Mouse (Mus musculus): Measurements from ENCODE around the gene Vsig8. TPM values are rescaled to one million over a fixed set of nuclear protein-coding genes. Genes with fewer than 3 reads are reported as not detected.

The Vsig8 gene
- polyA plus RNA-seq, 1 experiment from 2014 or later = 0.08 TPM

Other genes starting within 250 kb of the Vsig8 start
- 0.37 and 0.43 TPM in 2 replicates for gene Kcnj9, start 226.6 kb upstream of the Vsig8 start, polyA plus RNA-seq (2014; fragmentation: Nextera tagmentation; extraction: Ambion mirVana)
- 0.75 TPM in 2 replicates for gene Kcnj10, start 214.7 kb upstream of the Vsig8 start, polyA plus RNA-seq (2014; fragmentation: Nextera tagmentation; extraction: Ambion mirVana)
- gene Pigm, start 179.4 kb upstream of the Vsig8 start, polyA plus RNA-seq (2014; fragmentation: Nextera tagmentation; extraction: Ambion mirVana) = 11.0 and 12.2 TPM in 2 replicates
- 0.12 and 0.23 TPM in 2 replicates for gene Slamf9, start 80.6 kb upstream of the Vsig8 start, polyA plus RNA-seq (2014; fragmentation: Nextera tagmentation; extraction: Ambion mirVana)
- gene Igsf9, start 74.2 kb upstream of the Vsig8 start, polyA plus RNA-seq (2014; fragmentation: Nextera tagmentation; extraction: Ambion mirVana) = 48.8 and 49.7 TPM in 2 replicates
- 36.3 and 39.1 TPM in 2 replicates for gene Tagln2, start 55.9 kb upstream of the Vsig8 start, polyA plus RNA-seq (2014; fragmentation: Nextera tagmentation; extraction: Ambion mirVana)
- 1.0 and 1.1 TPM in 2 replicates for gene Cfap45, start 35.1 kb upstream of the Vsig8 start, polyA plus RNA-seq (2014; fragmentation: Nextera tagmentation; extraction: Ambion mirVana)
- not detected in 2 replicates for gene Slamf8, start 34.6 kb downstream of the Vsig8 start, polyA plus RNA-seq (2014; fragmentation: Nextera tagmentation; extraction: Ambion mirVana)
- gene Fcrl6, start 46.6 kb downstream of the Vsig8 start, polyA plus RNA-seq (2014; fragmentation: Nextera tagmentation; extraction: Ambion mirVana) = 0.12 and 0.20 TPM in 2 replicates
- gene Dusp23, start 77.0 kb downstream of the Vsig8 start, polyA plus RNA-seq (2014; fragmentation: Nextera tagmentation; extraction: Ambion mirVana) = 6.5 and 7.4 TPM in 2 replicates
- not detected in 2 replicates for gene Crp, start 142.1 kb downstream of the Vsig8 start, polyA plus RNA-seq (2014; fragmentation: Nextera tagmentation; extraction: Ambion mirVana)